Comparison of ENCODE assay signal across 8 mouse cellular contexts in the genomic region with DNA sequence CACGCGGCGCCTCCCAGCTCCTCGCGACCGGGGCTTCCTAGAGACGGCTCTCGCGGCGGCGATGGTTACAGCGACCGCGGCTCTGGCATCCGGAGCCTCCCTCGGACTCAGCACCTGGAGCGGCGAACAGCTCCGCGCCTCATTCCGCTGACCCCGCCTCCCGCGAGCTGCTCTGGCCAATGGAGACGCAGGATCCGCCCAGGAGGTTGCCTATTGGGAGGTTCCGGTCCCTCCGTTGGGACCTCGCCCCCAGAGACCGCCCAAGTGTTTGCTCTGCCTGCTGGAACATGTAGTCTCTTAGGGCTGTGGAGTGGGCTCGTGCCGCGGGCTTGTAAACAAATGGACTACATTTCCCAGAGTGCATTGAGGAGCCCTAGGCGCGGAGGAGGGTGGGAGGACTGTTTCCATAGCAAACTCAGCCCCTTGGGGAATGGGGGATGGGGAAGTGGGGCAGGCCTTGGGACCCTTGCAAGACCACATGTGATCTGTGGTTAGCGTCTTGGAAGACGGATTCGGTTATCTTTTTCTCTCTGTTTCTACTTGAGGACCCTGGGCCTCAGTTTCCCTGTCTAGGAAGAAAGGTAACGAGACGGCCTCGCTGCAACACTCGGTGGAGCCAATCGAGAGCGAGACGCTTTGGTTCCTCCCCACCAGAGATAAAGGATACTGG. TPM values are rescaled to one million over a fixed set of nuclear protein-coding genes. Genes with fewer than 3 reads are reported as not detected.
DNase-seq lines count a peak whose midpoint lies in the region; ATAC-seq lines count a peak whose summit lies in the region.

Gene Smpd3, minus strand, starts transcription at position 137 of the 670 bp plus-strand sequence.

- peaks cover 41% of the 10 kb centered on the region for H3K4me1 ChIP-seq in hindbrain, embryonic 15.5 days (replicated peaks)

- H3K27ac ChIP-seq in hindbrain, embryonic 15.5 days (replicated peaks), result peak within 1 kb of the TSS; percentile 96

- no peaks in the 10 kb centered on the region for H3K9me3 ChIP-seq in hindbrain, embryonic 15.5 days

- DNase-seq in T-cell, adult 2 months (ENCODE audit: low spot score), result peak; percentile 94
- peak; percentile 98 to 99 for DNase-seq in cerebellum, postnatal 36 days
- peak; percentile 99 for DNase-seq in frontal cortex, postnatal 36 days (ENCODE audit: low spot score in 2 of 2)
- DNase-seq in left cerebral cortex, adult 11 months (ENCODE audit: low spot score), result peak; percentile 99
- DNase-seq in lung, postnatal 4 days, result peak; percentile 98 to 99
- peak; percentile 97 for DNase-seq in retina, postnatal 7 days (ENCODE audit: low read depth, low spot score)
- peak; percentile 88 for DNase-seq in urinary bladder, adult 2 months (ENCODE audit: low spot score)

- no peaks in the 10 kb centered on the region for H3K36me3 ChIP-seq in hindbrain, embryonic 15.5 days

- H3K4me3 ChIP-seq in hindbrain, embryonic 15.5 days, result peak within 1 kb of the TSS; percentile 84

- peak; percentile 99 for ATAC-seq in hindbrain, embryonic 15.5 days (ENCODE audit: low FRiP score, low read depth)

- peak within 1 kb of the TSS; percentile 95 for H3K9ac ChIP-seq in hindbrain, embryonic 15.5 days

- H3K27me3 ChIP-seq in hindbrain, embryonic 15.5 days, result no peaks in the 10 kb centered on the region

- WGBS in hindbrain, embryonic 15.5 days, result under 1% methylated on average over 45 of the region's 45 CpGs

- H3K4me2 ChIP-seq in hindbrain, embryonic 15.5 days, result peak within 1 kb of the TSS; percentile 65

RNA-seq across cellular contexts. Expression of gene Smpd3, which starts in this region (rescaled TPM):
- 52.6 and 57.8 TPM in 2 replicates for polyA plus RNA-seq in hindbrain, embryonic 15.5 days (2015; fragmentation: Nextera tagmentation; extraction: Ambion mirVana)
- polyA plus RNA-seq in urinary bladder, adult 2 months (2012; rRNA removed), result 1.1 and 1.2 TPM in 2 replicates

Comparison
In these comparisons a context has a peak if more than half of its experiments do, and no peak if none do; other contexts are left out.
1. Peak in every context shown above with its lines: DNase-seq, ATAC-seq, H3K4me3 ChIP-seq and H3K27ac ChIP-seq.
2. RNA of gene Smpd3 (polyA plus RNA-seq): 52.6 to 57.8 TPM in hindbrain, embryonic 15.5 days; 1.1 to 1.2 TPM in urinary bladder, adult 2 months; every median in the first group is over 10 times any median in the second.